Mouse (Mus musculus): ENCODE results near the gene Gm29776. TPM values are rescaled to one million over a fixed set of nuclear protein-coding genes. Genes with fewer than 3 reads are reported as not detected.

Gene Gm29776
- polyA plus RNA-seq, 1 experiment from 2014 or later, result 0.36 TPM

DNA sequence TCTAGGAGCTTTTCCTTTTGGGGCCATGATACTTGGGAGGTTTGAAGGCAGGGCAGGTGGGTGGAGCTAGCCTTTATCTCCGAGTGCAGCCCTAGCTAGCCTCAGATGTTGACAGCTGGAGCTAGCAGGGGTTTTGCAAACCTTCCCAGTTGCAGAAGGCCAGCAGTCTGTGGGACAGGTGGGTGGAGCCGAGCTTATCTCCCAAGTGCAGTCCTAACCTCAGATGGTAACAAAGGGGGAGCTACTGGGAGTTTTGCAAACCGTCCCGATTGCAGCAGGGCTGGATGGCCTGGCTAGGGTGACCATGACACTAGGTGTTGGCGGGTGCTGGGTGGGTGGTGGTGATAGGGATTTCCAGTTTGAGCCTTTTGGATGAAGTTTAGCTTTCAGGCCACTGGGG lies 7.2 kb upstream of the Gm29776 start:
- Histone ChIP-seq H3K27me3 (ENCODE audit: control insufficient read depth, insufficient read depth, low read length) (peaks cover 3% of the 10 kb centered on the region; the same call in 1 of the 2 replicates), H3K4me1 (ENCODE audit: control insufficient read depth, insufficient read depth, low read length) (peaks cover 26% of the 10 kb centered on the region), H3K9ac (ENCODE audit: low read depth, low read length) (no peak overlapping the region), H3K9me3 (replicated peaks; ENCODE audit: control insufficient read depth, low read length) (no peaks in the 10 kb centered on the region), H3K4me2 (peak overlapping the region; percentile 22), H3K27ac (ENCODE audit: low read depth, low read length) (0 out of 2 replicates have a peak overlapping the region, but pooled peaks have one; percentile 3), H3K4me3 (ENCODE audit: low read depth, low read length) (no peak overlapping the region), H3K36me3 (ENCODE audit: control insufficient read depth, insufficient read depth, low read length) (no peaks in the 10 kb centered on the region)
- WGBS (ENCODE audit: insufficient replicate concordance), result 10% methylated on average over 5 of the region's 5 CpGs
- peak; percentile 76 for ATAC-seq (replicated peaks; ENCODE audit: insufficient number of reproducible peaks, low FRiP score, low TSS enrichment)

DNA sequence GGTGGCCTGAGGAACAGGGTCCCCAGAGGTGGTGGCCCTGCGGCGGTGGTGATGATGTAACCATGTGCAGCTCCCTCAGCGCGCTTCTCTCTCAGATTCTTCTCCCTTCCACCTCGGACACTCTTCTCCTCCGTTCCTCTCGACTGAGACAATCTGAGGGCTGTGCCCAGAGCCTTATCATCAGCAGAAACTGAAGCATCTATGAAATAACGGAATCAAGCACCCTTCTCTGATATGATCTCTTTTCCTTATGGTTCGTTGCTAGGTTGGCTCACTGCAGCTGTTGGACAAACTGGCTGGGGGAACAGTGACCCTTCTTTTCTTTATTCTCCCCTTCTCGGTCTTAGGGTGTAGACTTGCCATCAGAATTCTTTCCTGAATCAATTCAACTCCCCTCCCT lies 4.6 kb upstream of the Gm29776 start:
- H3K4me1 ChIP-seq (ENCODE audit: control insufficient read depth, insufficient read depth, low read length), result peaks cover 27% of the 10 kb centered on the region
- H3K9ac ChIP-seq (ENCODE audit: low read depth, low read length), result no peak overlapping the region
- no peak for ATAC-seq (replicated peaks; ENCODE audit: insufficient number of reproducible peaks, low FRiP score, low TSS enrichment)
- H3K4me3 ChIP-seq (ENCODE audit: low read depth, low read length), result no peak overlapping the region
- peaks cover 3% of the 10 kb centered on the region; the same call in 1 of the 2 replicates for H3K27me3 ChIP-seq (ENCODE audit: control insufficient read depth, insufficient read depth, low read length)
- no peak overlapping the region for H3K27ac ChIP-seq (ENCODE audit: low read depth, low read length)
- no peaks in the 10 kb centered on the region for H3K36me3 ChIP-seq (ENCODE audit: control insufficient read depth, insufficient read depth, low read length)
- no peak overlapping the region for H3K4me2 ChIP-seq
- 56% methylated on average over 10 of the region's 10 CpGs for WGBS (ENCODE audit: insufficient replicate concordance)
- H3K9me3 ChIP-seq (replicated peaks; ENCODE audit: control insufficient read depth, low read length), result no peaks in the 10 kb centered on the region

DNA sequence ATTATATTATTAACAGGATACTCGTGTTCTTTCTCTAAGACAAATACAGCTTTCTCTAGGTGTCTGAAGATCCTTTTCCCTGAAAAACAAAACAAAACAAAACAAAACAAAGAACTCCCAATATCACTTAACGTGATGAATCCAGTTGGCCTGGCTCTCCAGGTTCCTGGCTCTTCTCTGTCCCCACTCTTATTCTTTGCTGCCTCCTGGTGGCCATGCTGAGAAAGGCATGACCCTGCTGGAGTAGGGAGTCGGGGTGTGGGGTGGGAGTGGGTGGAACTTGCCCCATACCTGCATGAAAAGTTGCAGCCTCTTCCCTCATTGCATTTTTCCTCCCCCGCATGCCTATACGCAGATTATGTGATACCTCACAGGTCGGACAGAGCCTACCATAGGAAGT lies 2.7 kb upstream of the Gm29776 start:
- H3K9ac ChIP-seq (ENCODE audit: low read depth, low read length), result no peak overlapping the region
- H3K9me3 ChIP-seq (replicated peaks; ENCODE audit: control insufficient read depth, low read length), result no peaks in the 10 kb centered on the region
- no peak overlapping the region for H3K4me3 ChIP-seq (ENCODE audit: low read depth, low read length)
- 8% methylated on average over 6 of the region's 6 CpGs for WGBS (ENCODE audit: insufficient replicate concordance)
- no peak for ATAC-seq (replicated peaks; ENCODE audit: insufficient number of reproducible peaks, low FRiP score, low TSS enrichment)
- no peak overlapping the region for H3K27ac ChIP-seq (ENCODE audit: low read depth, low read length)
- H3K27me3 ChIP-seq (ENCODE audit: control insufficient read depth, insufficient read depth, low read length), result peaks cover 3% of the 10 kb centered on the region; the same call in 1 of the 2 replicates
- no peaks in the 10 kb centered on the region for H3K36me3 ChIP-seq (ENCODE audit: control insufficient read depth, insufficient read depth, low read length)
- H3K4me2 ChIP-seq, result peak overlapping the region; percentile 11; the same call in 1 of the 2 replicates
- H3K4me1 ChIP-seq (ENCODE audit: control insufficient read depth, insufficient read depth, low read length), result peaks cover 15% of the 10 kb centered on the region

DNA sequence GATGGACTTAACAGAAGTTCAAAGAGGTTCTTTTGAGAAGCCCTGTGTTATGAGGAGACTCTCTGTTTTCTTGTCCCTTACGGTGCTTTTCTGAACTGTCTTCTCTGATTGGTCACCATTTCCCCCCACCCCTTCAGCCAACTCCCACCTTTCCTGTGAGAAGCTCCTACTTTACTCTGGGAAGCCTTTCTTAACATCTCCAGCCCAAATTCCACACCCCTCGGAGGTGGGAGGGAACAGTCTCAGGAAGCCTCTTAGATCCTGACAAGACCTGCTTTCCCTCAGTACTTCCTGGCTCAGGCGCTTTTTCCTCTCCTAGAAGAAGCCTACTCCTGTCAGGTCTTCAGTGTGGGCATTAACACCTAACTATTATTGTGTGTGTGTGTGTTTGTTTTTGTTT lies 953 bp upstream of the Gm29776 start:
- no peaks in the 10 kb centered on the region for H3K36me3 ChIP-seq (ENCODE audit: control insufficient read depth, insufficient read depth, low read length)
- no peak overlapping the region for H3K4me3 ChIP-seq (ENCODE audit: low read depth, low read length)
- no peak for ATAC-seq (replicated peaks; ENCODE audit: insufficient number of reproducible peaks, low FRiP score, low TSS enrichment)
- WGBS (ENCODE audit: insufficient replicate concordance), result 37% methylated on average over 3 of the region's 3 CpGs
- H3K9me3 ChIP-seq (replicated peaks; ENCODE audit: control insufficient read depth, low read length), result no peaks in the 10 kb centered on the region
- H3K4me1 ChIP-seq (ENCODE audit: control insufficient read depth, insufficient read depth, low read length), result peaks cover 5% of the 10 kb centered on the region; the same call in 1 of the 2 replicates
- no peak overlapping the region for H3K9ac ChIP-seq (ENCODE audit: low read depth, low read length)
- no peak overlapping the region for H3K4me2 ChIP-seq
- peaks cover 3% of the 10 kb centered on the region; the same call in 1 of the 2 replicates for H3K27me3 ChIP-seq (ENCODE audit: control insufficient read depth, insufficient read depth, low read length)
- no peak overlapping the region for H3K27ac ChIP-seq (ENCODE audit: low read depth, low read length)

DNA sequence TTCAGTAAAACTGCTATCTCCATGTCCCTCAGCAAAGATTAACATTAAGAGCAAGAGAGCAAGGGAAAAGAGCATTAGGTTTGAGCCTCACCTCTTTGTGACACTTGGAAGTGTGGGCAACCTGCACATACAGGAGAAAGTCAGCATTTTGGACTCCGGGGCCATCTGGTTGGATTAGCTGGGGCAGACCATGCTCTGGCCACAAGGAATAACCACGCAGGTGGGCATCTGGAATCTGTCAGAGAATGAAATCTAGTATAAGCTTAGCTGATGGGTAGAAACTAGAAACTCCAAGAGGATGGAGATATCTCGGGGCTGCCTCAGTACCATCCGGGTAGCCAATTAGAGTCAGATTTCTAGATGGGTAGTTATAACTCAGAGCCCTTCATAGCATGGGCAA lies 1.9 kb downstream of the Gm29776 start:
- peaks cover 4% of the 10 kb centered on the region; the same call in 1 of the 2 replicates for H3K36me3 ChIP-seq (ENCODE audit: control insufficient read depth, insufficient read depth, low read length)
- H3K27me3 ChIP-seq (ENCODE audit: control insufficient read depth, insufficient read depth, low read length), result no peaks in the 10 kb centered on the region
- no peak overlapping the region for H3K4me3 ChIP-seq (ENCODE audit: low read depth, low read length)
- no peaks in the 10 kb centered on the region for H3K9me3 ChIP-seq (replicated peaks; ENCODE audit: control insufficient read depth, low read length)
- 77% methylated on average over 4 of the region's 4 CpGs for WGBS (ENCODE audit: insufficient replicate concordance)
- no peak for ATAC-seq (replicated peaks; ENCODE audit: insufficient number of reproducible peaks, low FRiP score, low TSS enrichment)
- no peak overlapping the region for H3K4me2 ChIP-seq
- H3K4me1 ChIP-seq (ENCODE audit: control insufficient read depth, insufficient read depth, low read length), result peaks cover 5% of the 10 kb centered on the region; the same call in 1 of the 2 replicates
- H3K9ac ChIP-seq (ENCODE audit: low read depth, low read length), result no peak overlapping the region
- H3K27ac ChIP-seq (ENCODE audit: low read depth, low read length), result no peak overlapping the region

DNA sequence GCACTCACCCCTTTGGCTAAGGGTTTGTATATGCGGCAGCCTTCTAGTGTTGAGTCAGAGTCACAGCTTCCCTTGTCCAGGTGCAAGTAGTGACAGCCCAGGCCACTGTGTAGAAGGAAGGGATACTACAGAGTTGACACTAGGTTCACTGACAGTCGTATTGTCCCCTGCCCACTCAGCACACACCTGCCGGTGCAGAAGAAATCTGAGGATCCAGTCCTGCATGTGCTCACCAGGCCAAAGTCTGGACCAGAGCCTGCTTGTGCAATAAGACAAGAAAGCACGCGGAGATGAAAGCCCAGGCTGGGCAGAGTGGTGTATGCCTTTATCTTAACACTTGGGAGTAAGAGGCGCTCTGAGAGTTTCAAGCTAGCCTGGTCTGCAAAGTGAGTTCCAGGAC lies 3.6 kb downstream of the Gm29776 start:
- 58% methylated on average over 6 of the region's 6 CpGs for WGBS (ENCODE audit: insufficient replicate concordance)
- Histone ChIP-seq H3K36me3 (ENCODE audit: control insufficient read depth, insufficient read depth, low read length) (peaks cover 8% of the 10 kb centered on the region; the same call in 1 of the 2 replicates), H3K4me1 (ENCODE audit: control insufficient read depth, insufficient read depth, low read length) (no peaks in the 10 kb centered on the region), H3K27ac (ENCODE audit: low read depth, low read length) (no peak overlapping the region), H3K4me2 (no peak overlapping the region), H3K27me3 (ENCODE audit: control insufficient read depth, insufficient read depth, low read length) (no peaks in the 10 kb centered on the region), H3K9ac (ENCODE audit: low read depth, low read length) (no peak overlapping the region), H3K9me3 (replicated peaks; ENCODE audit: control insufficient read depth, low read length) (no peaks in the 10 kb centered on the region), H3K4me3 (ENCODE audit: low read depth, low read length) (no peak overlapping the region)
- ATAC-seq (replicated peaks; ENCODE audit: insufficient number of reproducible peaks, low FRiP score, low TSS enrichment), result no peak

DNA sequence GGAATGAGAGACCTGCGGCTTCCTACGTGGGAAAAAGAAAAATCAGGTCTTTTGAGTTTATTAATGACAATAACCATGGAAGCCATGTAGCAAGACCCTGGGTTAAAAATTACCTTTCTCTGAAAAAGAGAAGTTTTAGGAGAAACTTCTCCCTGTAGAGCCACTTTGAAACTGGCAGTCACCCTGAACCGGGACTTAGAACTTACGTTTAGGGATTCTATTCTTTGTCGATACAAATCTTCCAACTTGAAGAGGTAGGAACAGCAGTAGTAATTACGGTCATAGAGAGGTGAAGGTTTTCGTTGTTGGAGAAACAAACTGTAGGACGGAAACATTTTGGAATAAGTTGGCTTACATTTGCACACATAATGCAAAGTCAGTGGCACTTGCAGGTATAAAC lies 11.4 kb downstream of the Gm29776 start:
- H3K4me2 ChIP-seq, result peak overlapping the region; percentile 76

DNA sequence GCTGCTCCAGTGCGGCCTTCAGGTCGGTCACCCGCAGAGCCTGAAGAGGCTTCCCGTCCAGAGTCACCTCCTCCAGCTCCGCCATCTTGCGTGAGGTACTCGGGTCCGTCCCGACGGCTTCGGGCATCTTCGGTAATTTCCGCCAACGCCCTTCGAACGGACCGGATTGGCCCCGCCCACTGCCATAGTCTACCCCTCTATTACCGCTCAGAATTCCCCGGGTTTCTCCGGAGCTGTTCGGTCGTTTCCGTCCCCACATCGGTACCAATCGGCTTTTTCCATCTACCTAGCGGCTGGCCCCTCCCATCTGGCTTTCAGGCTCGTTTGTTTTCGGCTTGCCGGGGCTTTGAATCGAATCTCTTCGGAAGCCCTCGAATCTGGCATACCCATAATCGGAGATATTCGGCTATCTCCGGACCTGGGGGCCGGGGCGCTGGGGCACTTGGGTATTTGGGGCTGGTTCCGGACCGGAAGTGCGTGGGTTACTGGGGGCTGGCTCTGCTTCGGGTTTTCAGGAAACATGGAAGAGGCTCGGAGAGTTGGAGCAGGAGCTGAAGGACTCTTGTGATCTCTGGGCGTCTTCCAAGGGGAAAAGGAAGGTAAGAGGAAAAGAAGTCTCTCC lies 12.0 kb downstream of the Gm29776 start, which contains the start of gene Acin1:
TSS of gene Acin1 (minus strand) at position 410 of the 622 bp plus-strand sequence.
- peak within 1 kb of the TSS; percentile 98 for H3K27ac ChIP-seq (ENCODE audit: low read depth, low read length)
- H3K9ac ChIP-seq (ENCODE audit: low read depth, low read length), result peak within 1 kb of the TSS; percentile 99
- WGBS (ENCODE audit: insufficient replicate concordance), result under 1% methylated on average over 44 of the region's 44 CpGs
- H3K4me1 ChIP-seq (ENCODE audit: control insufficient read depth, insufficient read depth, low read length), result peaks cover 17% of the 10 kb centered on the region
- peak; percentile 96 for ATAC-seq (replicated peaks; ENCODE audit: insufficient number of reproducible peaks, low FRiP score, low TSS enrichment)
- no peaks in the 10 kb centered on the region for H3K9me3 ChIP-seq (replicated peaks; ENCODE audit: control insufficient read depth, low read length)
- peak within 1 kb of the TSS; percentile 89 for H3K4me3 ChIP-seq (ENCODE audit: low read depth, low read length)
- no peaks in the 10 kb centered on the region for H3K27me3 ChIP-seq (ENCODE audit: control insufficient read depth, insufficient read depth, low read length)
- peak within 1 kb of the TSS; percentile 89 for H3K4me2 ChIP-seq
- peaks cover 6% of the 10 kb centered on the region; the same call in 1 of the 2 replicates for H3K36me3 ChIP-seq (ENCODE audit: control insufficient read depth, insufficient read depth, low read length)

More for the DNA sequence above, 11.4 kb downstream of the Gm29776 start:
- peak overlapping the region; percentile 89 for H3K4me3 ChIP-seq (ENCODE audit: low read depth, low read length)
- 6% methylated on average over 8 of the region's 8 CpGs for WGBS (ENCODE audit: insufficient replicate concordance)
- peaks cover 6% of the 10 kb centered on the region; the same call in 1 of the 2 replicates for H3K36me3 ChIP-seq (ENCODE audit: control insufficient read depth, insufficient read depth, low read length)
- no peaks in the 10 kb centered on the region for H3K9me3 ChIP-seq (replicated peaks; ENCODE audit: control insufficient read depth, low read length)
- no peak for ATAC-seq (replicated peaks; ENCODE audit: insufficient number of reproducible peaks, low FRiP score, low TSS enrichment)
- peak overlapping the region; percentile 98 for H3K27ac ChIP-seq (ENCODE audit: low read depth, low read length)
- peaks cover 17% of the 10 kb centered on the region for H3K4me1 ChIP-seq (ENCODE audit: control insufficient read depth, insufficient read depth, low read length)
- H3K9ac ChIP-seq (ENCODE audit: low read depth, low read length), result peak overlapping the region; percentile 99
- H3K27me3 ChIP-seq (ENCODE audit: control insufficient read depth, insufficient read depth, low read length), result no peaks in the 10 kb centered on the region

All from heart, embryonic 11.5 days (tissue).